Mouse (Mus musculus): ENCODE measurements around the gene Bmp10. TPM values are rescaled to one million over a fixed set of nuclear protein-coding genes. Genes with fewer than 3 reads are reported as not detected.

The Bmp10 gene
- polyA plus RNA-seq, 1 experiment from 2014 or later, result not detected

DNA sequence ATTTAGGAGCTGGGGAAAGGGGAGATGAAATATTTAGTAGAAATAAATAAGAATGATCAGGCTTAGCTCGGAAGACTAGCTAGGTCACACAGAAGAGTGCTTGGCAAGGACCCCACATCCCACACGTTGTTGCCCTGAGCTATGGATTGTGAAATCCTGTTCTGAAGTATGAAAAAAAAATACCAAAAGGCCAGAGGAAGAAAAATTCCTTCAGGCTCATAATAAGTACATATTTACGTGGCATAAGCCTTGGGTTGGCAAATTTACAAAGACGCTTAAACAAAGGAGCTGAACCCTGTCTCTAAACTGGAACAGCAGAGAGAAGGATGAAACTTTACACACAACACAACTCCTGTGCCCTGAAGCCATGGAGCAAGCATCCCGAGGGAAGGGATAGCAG lies 56.0 kb downstream of the Bmp10 start:
- Histone ChIP-seq H3K9ac (ENCODE audit: low read length) (no peak overlapping the region), H3K36me3 (ENCODE audit: control insufficient read depth, insufficient read depth, low read length) (no peaks in the 10 kb centered on the region), H3K4me1 (ENCODE audit: control insufficient read depth, insufficient read depth, low read length) (no peaks in the 10 kb centered on the region), H3K9me3 (replicated peaks; ENCODE audit: control insufficient read depth, low read length) (no peaks in the 10 kb centered on the region), H3K27me3 (replicated peaks; ENCODE audit: control insufficient read depth, insufficient read depth, low read length) (no peaks in the 10 kb centered on the region), H3K4me3 (ENCODE audit: low read depth, low read length) (no peak overlapping the region), H3K4me2 (ENCODE audit: low read length) (no peak overlapping the region), H3K27ac (ENCODE audit: low read depth, low read length) (no peak overlapping the region)
- no peak for DNase-seq (ENCODE audit: low spot score)
- ATAC-seq, result no peak
- WGBS, result 77% methylated on average over 5 of the region's 5 CpGs

Other genes starting within 250 kb of the Bmp10 start
- gene Antxr1, start 93.2 kb upstream of the Bmp10 start, polyA plus RNA-seq (2014; fragmentation: Nextera tagmentation; extraction: Ambion mirVana), result 1.9 and 2.3 TPM in 2 replicates
- gene Gkn1, start 78.1 kb upstream of the Bmp10 start, polyA plus RNA-seq (2014; fragmentation: Nextera tagmentation; extraction: Ambion mirVana), result not detected in 2 replicates
- not detected in 2 replicates for gene Gkn2, start 55.6 kb upstream of the Bmp10 start, polyA plus RNA-seq (2014; fragmentation: Nextera tagmentation; extraction: Ambion mirVana)
- 0.42 and 0.45 TPM in 2 replicates for gene Gkn3, start 40.1 kb upstream of the Bmp10 start, polyA plus RNA-seq (2014; fragmentation: Nextera tagmentation; extraction: Ambion mirVana)
- 1.2 and 2.2 TPM in 2 replicates for gene Arhgap25, start 104.3 kb downstream of the Bmp10 start, polyA plus RNA-seq (2014; fragmentation: Nextera tagmentation; extraction: Ambion mirVana)
- 3.1 and 3.2 TPM in 2 replicates for gene Prokr1, start 161.7 kb downstream of the Bmp10 start, polyA plus RNA-seq (2014; fragmentation: Nextera tagmentation; extraction: Ambion mirVana)
- gene Aplf, start 243.2 kb downstream of the Bmp10 start, polyA plus RNA-seq (2014; fragmentation: Nextera tagmentation; extraction: Ambion mirVana), result 14.9 and 15.4 TPM in 2 replicates